Mouse (Mus musculus) cerebellum, postnatal 10 days (tissue): Measurements from ENCODE around the gene Plekha5.

Experiments
- DNase-seq, 2 experiments: peaks; one replicate each; pipeline ENCODE4 v3.0.0; 2021; ENCODE audit warnings: mixed read lengths in 2 of 2

Plekha5 gene

DNA sequence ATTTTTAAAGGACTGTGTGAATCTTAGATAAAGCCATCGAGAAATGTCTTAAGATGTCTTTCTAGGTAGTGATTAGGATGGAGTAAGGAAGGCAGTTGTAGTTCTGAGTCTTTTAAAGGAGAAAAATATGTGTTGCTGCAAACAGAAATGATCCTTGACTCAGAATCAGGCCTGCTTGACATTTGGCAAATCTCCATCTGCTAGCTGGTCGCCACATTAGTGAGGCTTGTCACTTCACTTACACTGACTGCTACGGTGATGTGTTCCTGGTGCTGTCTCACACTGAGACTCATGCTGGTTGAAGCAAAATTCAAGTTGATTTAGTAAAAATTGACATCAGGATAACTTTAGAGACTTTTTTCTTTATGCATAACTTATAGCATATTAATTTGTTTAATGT is 32.0 kb downstream of the Plekha5 start:
- peak; percentile 61 to 63 for DNase-seq

DNA sequence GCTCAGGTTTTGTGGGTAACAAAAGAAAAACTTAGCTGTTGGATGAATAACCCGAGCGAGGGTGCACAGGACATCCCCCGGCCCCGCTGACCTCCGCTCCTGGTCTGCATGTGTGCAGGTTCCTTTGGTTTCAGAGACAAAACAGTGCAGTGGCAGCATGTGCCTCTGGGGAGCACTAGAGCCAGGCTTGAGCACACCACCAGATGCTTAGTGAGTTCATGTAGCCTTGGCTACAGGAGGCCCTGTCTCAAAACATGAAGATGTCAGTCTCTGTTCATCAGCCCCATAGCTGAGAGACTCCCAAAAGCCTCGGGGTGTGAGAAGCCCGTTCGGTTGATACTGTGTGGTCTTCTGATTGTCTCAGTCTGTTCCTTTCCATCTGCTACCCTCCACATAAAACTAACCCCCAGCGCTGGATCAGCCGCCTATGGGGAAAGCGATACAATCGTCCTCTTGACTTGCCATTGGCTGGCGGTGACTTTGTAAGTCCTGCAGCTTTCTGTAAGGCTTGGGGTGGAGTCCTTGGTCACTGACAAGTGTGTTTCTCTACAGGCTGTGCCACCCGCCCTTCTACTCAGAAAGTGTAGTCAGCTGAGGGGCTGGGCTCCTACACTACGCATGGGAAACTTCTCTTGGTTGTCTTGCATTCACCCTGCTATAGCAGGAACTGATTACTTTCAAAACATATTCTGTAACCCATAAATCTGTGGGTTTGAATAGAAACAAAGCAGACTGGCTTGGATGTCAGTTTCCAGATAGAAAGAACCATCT is 32.7 kb downstream of the Plekha5 start:
- peak; percentile 38 to 40 for DNase-seq

DNA sequence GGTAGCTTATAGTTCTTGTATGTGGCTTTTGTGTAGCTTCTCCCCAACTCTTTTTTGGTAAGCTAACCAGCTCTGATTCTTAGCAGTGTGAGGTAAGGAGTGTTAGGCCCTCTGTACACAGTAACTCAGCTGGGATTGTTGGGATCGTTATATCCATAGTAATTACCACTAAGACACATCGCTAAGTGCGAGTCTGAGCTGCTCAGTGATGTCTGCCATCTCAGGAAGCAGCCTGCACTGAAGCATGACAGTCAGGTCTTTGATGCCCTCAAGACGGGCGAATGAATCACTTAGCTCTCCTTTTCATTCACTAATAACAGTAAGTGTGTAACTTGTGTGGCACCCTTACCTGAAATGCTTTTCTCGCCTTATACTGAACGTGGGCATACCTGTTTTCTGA is 36.5 kb downstream of the Plekha5 start:
- no peak for DNase-seq

DNA sequence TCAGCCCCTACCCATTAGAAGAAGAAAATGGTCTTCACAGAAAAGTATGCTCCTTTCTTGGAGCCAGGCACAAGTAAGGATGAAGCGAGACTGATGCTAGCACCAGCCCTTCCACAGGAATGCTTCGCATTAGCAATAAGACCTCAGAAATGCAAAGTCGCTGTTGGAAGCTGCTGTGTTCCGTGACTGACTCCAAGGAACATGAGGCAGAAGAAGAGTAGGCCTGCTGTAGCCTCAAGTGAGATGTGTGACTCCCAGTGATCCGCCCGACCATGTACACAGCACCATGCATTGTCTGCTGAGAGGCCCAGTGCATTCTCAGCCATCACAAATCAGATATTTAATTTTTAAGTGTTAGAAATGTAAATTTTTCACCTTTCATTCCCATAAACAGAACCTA is 41.0 kb downstream of the Plekha5 start:
- DNase-seq = no peak

DNA sequence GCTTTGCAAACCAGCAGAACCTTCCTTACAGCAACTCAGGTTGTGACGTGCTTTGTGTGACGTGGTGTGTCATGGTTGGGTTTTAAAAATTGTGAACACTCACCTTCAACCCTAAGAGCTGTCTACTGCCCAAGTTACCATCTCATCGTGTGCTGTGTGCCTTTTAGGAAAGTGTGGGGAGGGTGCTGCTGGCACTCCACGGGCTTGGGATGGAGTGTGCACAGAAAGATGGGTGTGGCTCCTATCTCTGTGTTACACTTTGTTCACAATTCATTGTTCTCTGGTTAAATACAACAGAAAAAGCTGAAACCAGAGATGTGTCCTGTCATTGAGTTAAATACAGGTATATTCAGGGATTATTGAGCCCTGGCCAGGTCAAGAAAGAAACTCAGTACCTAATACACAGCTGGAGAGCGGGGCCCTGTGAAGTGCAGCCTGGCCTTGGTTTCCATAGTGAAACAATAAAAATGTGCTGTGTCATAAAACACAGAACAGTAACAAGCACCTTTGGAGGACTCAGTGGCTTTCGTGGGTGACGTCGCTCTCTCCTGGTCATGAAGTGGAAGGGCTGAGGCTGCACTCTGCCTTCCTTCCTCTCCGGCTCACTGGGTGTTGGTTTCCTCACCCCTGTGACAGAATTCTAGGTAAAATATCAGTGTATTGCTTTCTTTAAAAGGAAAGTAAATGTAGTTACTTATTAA is 42.2 kb downstream of the Plekha5 start:
- peak in 1 of 2 experiments; percentile 33 for DNase-seq

DNA sequence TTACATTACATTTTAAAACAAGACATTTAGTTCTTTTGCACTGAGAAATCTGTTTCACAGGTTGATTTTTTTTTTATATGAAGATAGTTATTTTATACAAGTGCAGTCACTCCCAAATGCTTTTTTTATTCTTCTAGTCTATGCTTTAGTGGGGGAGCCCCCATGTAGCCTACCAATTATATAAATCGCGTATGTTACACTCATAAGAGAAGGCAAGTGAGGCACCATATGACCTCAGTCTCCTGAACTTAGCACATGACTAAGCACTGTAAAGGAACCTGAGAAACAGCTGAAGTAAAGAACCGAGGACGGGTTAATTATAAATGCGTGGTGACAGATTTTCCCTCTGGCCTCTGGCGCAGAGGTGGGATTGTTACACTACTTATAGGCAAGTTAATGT is 43.0 kb downstream of the Plekha5 start:
- no peak for DNase-seq

DNA sequence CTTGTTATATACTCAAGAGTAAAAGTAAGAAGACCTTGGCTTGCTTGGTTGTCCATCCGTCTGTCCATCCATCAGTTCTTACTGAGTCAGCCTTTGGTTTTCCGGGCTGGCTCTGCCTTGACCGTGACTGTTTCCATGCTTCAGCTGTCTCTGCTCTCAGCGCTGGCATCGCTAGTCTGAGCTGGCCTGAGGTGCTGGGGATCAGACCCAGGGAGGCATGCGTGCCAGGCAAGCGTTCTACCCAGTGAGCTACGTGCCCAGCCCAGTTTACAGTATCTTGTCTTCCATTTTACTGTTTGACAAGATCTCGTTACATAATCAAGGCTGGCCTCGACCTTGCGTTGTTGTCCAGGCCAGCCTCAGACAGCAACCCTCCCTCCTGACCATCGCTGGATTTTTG is 44.0 kb downstream of the Plekha5 start:
- DNase-seq = no peak

DNA sequence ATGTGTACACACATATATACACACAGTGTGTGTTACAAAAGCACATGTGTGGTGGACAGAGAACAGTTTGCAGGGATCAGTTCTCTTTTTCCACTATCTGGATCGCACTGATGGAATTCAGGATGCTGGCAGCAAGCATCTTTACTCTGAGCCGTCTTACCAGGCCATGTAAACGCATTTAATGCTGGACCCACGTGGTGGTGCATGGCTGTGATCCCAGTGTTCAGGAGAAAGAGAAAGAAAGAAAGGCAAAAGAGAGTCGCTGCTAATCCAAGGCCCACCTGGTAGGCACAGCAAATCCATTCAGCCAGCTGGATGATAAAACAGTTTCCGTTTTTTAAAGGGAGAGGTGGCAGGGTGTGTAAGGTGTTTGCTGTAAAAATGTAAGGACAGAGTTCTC is 45.9 kb downstream of the Plekha5 start:
- peak in 1 of 2 experiments; percentile 52 for DNase-seq

DNA sequence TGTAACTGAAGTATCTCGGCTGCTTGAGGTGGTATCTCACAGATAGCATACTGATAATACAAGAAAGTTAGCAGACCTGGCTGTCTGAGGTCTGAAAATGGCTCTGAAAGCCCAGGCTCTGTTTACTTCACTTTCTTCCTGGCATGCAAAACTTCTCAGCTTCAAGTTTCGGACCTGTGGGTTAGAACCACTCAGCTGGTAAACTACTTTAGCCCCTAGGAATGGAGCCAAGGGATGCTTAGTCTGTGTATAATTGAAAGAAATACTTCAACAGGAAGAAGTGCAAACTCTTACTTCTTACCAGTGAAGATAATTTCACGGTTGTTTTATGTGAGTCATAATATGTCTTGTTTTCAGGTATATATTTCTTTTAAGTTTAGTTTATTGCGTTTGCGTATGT is 47.9 kb downstream of the Plekha5 start:
- DNase-seq = no peak

DNA sequence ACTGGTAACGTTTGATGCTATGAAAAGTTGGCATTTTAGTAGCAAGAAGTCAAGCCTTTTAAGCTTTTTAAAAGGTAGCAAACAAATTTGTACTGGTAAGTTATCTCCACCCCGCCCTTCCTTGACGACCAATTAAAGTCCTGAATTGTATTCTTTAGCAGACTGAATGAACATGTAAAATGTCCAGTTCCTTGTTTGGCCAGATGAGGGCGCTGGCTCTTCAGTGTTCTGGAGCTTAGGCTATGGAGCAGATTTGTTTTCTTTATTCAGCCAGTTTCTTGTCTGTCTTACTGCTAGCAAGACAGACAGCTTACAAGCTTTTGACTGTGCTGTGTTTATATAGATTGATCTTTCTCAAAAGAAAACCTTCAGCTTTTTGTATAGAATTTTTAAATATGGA is 48.5 kb downstream of the Plekha5 start:
- peak; percentile 88 to 90 for DNase-seq

DNA sequence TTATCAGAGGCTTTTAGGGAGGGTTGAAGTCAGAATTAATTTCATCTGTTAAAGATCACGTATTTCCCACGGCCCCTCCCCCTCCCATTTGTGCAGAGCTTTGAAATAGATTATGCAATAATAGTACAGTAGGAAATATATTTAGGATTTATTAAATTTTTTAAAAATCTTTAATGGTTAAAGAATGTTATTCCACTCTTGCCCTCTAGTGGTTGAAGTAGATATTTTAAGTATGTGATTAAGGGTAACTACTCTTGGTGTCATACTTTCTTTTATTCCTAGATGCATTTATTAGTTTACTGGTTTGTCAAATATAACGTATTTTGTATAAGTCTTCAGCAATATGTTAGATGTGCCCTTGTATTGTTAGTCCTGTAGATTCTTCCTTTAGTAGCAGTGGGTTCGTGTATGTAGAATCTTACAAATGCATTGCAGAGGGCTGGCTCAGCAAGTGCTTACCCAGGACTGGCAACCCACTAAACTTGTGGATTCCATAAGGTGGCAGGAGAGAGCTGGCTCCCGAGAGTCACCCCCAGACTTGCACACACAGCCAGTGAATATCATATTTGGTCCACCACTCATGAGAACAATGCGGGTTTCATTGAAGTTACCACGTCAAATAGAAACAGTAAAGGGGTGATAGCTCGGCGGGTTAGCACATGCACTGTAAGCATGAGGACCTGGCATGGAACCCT is 51.7 kb downstream of the Plekha5 start:
- DNase-seq = peak; percentile 63 to 64

DNA sequence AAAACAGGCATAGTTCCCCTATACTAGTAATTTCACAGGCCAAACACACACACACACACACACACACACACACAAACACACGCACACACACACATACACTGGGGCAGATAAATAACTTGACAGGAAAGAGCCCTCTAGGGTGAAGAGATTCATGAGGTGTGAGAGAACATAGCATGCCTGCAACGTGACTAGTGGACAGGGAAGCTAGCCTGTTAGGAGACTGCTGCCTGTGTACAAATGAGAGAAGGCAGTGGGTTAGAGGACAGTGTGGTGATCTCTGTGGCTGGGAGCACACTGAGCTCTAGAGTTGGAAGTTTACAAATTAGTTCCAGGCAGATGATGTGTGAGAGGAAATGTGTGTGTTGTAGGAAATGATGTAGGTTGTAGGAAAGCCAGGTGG is 53.1 kb downstream of the Plekha5 start:
- DNase-seq = peak in 1 of 2 experiments; percentile 31

DNA sequence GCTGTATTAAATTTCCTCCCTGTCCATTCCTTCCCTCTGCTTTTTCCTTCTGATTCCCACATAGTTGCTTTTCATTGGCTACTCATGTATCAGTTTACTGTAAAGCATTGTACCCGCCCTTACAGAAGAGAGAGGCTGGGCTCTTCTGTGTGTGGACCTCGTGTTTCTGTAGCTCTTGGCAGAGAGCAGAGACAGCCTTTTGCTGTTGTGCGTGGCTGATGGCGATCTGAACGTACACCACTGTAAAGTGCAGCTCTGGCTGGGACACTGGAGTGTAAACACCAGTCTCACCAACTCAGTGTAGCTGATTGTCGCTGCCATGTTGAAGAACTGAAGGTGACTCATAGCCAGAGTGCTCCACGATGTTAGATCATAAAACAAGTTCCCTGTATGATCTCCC is 54.2 kb downstream of the Plekha5 start:
- peak in 1 of 2 experiments; percentile 34 for DNase-seq

DNA sequence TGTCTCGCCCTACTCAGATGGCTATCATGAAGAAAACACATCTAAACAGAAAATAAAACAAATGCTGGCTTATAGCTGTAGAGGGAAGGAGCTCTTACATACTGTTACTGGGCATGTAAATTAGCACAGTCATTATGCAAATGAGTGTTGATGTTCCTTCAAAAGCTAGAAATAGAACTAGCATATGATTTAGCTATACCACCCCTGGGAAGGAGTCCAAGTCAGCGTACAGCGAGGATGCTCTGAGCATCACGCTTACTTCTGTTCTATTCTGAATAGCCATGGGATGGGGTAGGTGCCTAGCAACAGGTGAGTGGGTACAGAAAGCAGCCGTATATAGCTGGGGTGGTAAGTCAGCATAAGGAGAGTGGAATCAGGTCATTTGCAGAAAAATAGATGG is 55.1 kb downstream of the Plekha5 start:
- DNase-seq = peak in 1 of 2 experiments; percentile 53

DNA sequence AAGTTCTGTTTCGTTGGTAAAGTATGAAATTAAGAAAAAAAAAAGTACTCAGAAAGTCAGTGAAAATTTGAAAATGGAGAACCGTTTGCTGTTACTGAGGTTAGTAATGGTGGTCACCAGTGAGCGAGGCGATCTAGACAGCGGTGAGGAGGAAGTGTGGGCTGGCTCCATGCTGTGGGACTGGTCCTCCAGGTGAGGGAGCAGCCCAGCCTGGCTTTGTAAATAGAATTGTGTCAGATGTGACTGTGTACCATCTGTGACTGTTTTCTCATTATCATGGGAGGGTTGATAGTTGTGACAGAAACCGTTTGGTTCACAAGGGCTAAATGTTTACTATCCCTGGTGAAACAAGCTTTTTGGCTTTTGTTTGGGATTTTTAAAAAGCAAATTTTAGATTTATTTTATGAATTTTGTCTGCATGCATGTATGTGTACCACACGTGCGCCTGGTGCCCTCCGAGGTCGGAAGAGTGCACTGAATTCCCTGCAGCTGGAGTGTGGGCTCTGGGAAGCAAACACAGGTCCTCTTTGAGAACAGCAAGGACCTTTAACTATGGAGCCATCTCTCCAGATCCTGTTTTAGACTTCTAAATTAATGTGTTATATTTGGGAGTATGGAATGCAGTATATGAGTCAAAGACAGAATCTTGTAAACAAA is 56.7 kb downstream of the Plekha5 start:
- DNase-seq = peak; percentile 72 to 79

DNA sequence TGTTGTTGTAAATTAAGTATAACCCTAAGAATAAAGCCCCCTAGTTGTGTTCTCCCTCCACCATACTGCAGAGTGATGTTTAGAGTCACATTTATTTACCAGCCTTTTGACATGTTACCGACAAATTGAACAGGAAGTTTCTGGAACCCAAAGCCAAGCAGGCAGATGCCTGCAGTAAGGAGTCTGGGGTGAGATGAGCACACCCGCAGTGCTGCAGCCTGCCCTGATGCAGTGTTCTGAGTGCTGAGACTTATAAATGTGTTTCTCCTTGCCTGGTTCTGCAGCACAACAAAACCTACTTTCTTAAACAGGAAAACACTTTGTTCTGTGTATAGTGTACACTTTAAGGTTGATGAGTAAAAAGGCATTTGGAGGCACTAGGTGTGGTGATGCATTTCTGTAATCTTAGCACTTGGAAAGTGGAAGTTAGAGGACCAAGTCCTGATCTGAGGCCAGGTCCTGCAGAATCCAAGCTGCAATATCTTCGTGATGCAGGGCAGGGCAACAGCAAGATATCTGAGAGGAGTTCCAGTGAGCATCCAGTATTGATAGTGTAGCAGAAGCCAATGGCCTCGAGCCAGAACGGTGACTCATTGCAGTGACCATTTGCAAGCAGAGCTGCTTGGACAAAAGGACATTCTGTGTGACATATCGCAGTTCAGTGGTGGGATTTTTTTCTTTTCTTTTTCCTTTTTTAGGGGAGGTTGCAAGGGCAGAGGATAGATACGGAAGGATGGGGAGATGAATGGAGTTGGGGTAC is 58.0 kb downstream of the Plekha5 start:
- DNase-seq = peak; percentile 95 to 96

DNA sequence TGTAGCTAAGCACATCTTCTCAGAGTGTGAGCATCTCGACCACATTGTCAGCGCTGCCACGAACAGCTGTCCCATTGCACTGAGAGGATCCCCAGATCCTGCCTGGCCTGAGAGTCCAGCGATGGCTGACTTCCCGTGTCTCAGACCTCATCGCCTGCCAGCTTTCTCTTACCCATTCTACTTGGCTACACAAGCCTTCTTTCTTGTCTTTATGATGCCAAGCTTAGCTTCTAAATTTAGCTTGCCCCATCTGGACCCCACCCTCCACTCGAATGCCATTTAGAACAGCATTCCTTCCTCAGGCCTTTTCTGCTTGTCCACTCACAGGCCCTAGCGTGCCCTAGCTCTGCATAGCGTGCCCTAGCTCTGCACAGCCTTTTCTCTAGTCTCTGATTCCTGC is 60.3 kb downstream of the Plekha5 start:
- DNase-seq = peak; percentile 87 to 90

DNA sequence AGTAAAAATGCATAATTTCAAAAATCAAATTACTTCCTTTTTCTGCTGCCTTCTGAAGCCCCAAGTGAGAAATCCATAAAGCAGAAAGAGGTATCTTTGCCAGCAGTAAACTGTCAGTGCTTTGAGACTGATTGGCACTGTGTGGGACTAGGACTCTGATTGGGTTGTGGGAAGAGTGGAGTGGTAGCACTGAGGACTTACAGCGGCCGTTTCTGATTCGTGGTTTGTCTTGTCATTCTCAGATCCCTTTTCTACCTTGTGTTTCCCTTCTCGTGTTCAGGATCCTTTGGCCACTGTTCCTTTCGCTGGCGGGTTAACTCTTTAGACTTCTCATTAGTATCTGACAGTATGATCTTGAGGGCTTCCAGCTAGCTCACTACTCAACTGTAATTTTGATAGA is 61.8 kb downstream of the Plekha5 start:
- no peak for DNase-seq

DNA sequence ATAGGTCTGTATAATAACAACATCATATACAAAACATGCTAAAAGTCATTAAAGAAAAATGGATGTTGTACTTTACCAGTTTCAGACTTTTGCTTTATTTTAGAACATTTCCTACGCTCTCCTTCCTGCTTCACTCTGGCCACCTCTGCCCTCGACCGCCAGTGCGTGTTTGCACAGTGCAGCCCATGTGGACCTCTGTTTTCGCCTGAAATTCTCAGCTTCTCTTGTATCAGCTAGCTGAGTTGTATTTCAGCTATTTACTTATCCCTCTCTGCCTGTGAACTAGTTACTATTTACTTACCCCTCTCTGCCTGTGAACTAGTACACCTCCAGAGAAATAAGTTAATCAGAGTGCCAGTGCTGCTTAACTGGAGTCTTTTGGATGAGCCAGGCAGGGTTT is 62.8 kb downstream of the Plekha5 start:
- DNase-seq = no peak

DNA sequence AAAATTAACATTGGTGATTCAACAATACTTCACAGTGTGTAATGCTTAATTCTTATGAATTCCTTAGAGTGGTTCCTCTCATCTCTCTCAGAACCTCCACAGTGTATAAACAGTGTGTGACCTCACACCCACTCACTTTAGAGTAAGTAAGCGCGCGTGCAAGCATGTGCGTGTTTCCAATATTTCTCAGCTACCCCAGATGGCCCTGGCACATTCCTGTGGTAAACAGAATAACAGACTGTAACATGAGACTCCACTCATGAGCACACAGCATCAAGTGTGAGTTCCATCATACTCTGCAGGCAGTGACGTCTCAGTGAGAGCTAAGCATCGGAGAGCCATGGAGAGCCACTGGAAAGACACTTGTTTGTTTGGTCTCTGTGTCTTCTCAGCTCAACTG is 63.6 kb downstream of the Plekha5 start:
- DNase-seq = no peak

DNA sequence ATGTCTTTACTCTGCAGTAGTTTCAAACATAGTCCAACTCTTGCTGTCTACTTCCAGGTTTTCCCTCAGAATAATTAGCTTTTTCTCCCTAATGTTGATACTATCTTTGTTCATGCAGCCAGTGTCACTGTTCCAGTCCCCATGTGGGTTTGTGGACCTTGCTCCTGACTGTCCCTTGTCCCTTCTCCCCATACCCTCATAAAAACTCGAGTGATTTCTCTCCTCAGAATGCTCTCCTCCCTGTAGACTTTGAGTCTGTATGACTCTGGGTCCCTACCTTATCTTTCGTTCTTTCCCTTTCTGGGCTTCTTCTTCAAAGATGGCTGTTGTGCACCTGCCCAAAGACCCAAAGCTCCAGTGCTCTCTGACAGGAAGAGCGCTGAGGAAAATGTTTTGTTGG is 64.8 kb downstream of the Plekha5 start:
- no peak for DNase-seq

DNA sequence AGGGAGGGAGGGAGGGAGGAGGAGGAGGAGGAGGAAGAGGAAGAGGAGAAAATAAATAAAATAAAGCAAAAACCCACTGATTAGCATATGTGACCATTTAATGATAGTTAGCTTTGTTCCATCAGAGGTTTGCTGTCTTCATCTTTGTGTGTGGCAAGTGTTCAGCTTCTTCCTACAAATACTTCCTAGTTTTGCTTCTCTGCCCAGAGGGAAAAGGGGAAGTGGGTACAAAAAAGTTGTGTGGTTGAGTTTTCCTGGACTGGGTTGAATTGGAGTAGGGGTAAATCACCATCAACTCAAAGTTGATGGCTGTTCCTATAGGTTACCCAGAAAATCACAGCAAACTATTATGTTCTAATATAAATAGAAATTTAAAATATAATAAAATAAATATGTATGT is 65.7 kb downstream of the Plekha5 start:
- DNase-seq = no peak

DNA sequence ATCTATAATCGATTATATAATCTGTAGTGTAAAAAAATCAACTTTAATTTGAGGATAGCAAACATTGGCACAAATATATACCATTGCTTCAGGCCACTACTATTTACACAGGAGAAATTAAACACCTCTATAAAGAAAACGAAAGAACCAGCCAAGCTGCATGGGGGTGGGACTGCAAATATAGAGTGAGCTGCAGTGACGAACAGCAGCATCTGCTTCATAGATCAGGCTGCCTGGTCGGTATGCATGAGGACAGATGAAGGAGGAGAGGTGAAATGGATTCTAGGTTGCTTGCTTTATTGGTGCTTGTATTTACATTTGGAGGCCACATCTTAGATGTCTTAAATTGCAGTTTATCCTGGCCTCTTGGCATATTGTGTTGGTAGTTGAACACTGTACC is 66.4 kb downstream of the Plekha5 start:
- no peak for DNase-seq
